Mouse (Mus musculus): ENCODE measurements at regions not wholly inside any gene's neighbourhood (a gene's known extent, or its start where the extent isn't known, plus 50 kb on each side); places are given as distances from the start of the nearest gene placed in this dataset.

- TF ChIP-seq CTCF (IDR thresholded peaks at IDR 0.05; ENCODE audit: low read depth, low read length) = no peak
- TF ChIP-seq POLR2A (IDR thresholded peaks at IDR 0.05; ENCODE audit: extremely low read depth, insufficient read depth, low read length) = no peak
These were observed 122.9 kb downstream of the Enc1 start for GRCm38 (mm10) chr13:97363765-97364164.

Measured in liver, adult 2 months (tissue).